Mouse (Mus musculus) spleen, adult 2 months (tissue): Measurements from ENCODE around the gene March5. TPM values are rescaled to one million over a fixed set of nuclear protein-coding genes. Genes with fewer than 3 reads are reported as not detected.
"Not testable (repeated sequence)": the region's sequence is repeated elsewhere in the genome, so short reads cannot be mapped to it uniquely, and the experiment has no call there.

Source experiments
- DNase-seq, 2 experiments: peaks; one replicate each; pipeline versions ENCODE4 v3.0.0 to v3.0.0-alpha.2; 2012 to 2021; ENCODE audit warnings: low spot score in 2 of 2, low read depth in 1 of 2
- H3K27ac ChIP-seq: fragments of 200-500 bp; 2 replicates; pipeline ENCODE4 v1.5.1; 2012; ENCODE audit warnings: low read length, inconsistent platforms; ENCODE audit not compliant: insufficient read depth
- H3K27me3 ChIP-seq: fragments of 200-500 bp; 2 replicates; pipeline ENCODE4 v1.6.1; 2012; ENCODE audit warnings: mild to moderate bottlenecking, moderate library complexity, low read length, inconsistent platforms; ENCODE audit not compliant: control insufficient read depth, insufficient read depth
- H3K36me3 ChIP-seq: fragments of 200-500 bp; 2 replicates; pipeline ENCODE4 v1.6.1; 2012; ENCODE audit warnings: mild to moderate bottlenecking, low read length, inconsistent platforms; ENCODE audit not compliant: control insufficient read depth, insufficient read depth
- H3K4me1 ChIP-seq: fragments of 200-500 bp; 2 replicates; pipeline ENCODE4 v1.6.1; 2011; ENCODE audit warnings: inconsistent platforms; ENCODE audit not compliant: control insufficient read depth, insufficient read depth, insufficient read length
- H3K4me3 ChIP-seq: fragments of 200-500 bp; 2 replicates; pipeline ENCODE4 v1.5.1; 2011; ENCODE audit warnings: mild to moderate bottlenecking, inconsistent platforms; ENCODE audit not compliant: insufficient read depth, insufficient read length; ENCODE audit errors: extremely low read depth
- CTCF ChIP-seq: fragments of 200-500 bp; IDR thresholded peaks from 2 replicates; pipeline ENCODE4 v1.5.1; 2011; ENCODE audit warnings: mild to moderate bottlenecking, inconsistent platforms; ENCODE audit not compliant: insufficient read depth, insufficient read length, insufficient replicate concordance; ENCODE audit errors: extremely low read depth
- POLR2A ChIP-seq: fragments of 200-500 bp; IDR thresholded peaks from 2 replicates; pipeline ENCODE4 v1.6.1; 2011; ENCODE audit warnings: low read depth, low read length, inconsistent platforms
- WGBS: fragments of 180-500 bp; shearing (Covaris S2); methylation state at CpG from one replicate; pipeline ENCODE4 v1.1.7; 2018; 5-methylcytosine and 5-hydroxymethylcytosine counted together
- polyA plus RNA-seq: library from polyadenylated mRNA; depleted of rRNA; stranded (reverse); fragments of >200 nt; gene quantifications from 2 replicates; pipeline ENCODE4 v1.2.3, GENCODE M21; 2012

The March5 gene
- polyA plus RNA-seq, 1 experiment = 21.2 TPM

- no peaks in the 10 kb centered on the region for H3K4me1 ChIP-seq
- H3K4me3 ChIP-seq = no peak overlapping the region
- peaks cover 9% of the 10 kb centered on the region for H3K36me3 ChIP-seq
- no peak overlapping the region for H3K27ac ChIP-seq
- TF ChIP-seq CTCF = no peak
- TF ChIP-seq POLR2A = no peak
- H3K27me3 ChIP-seq = no peaks in the 10 kb centered on the region
- no peak for DNase-seq
- WGBS = 78% methylated on average over 6 of the region's 6 CpGs
These were observed 18.0 kb downstream of the March5 start for GRCm38 (mm10) chr19:37225197-37225862.

- DNase-seq, H3K4me3 ChIP-seq, H3K36me3 ChIP-seq, H3K27ac ChIP-seq, H3K4me1 ChIP-seq, H3K27me3 ChIP-seq: not testable (repeated sequence)
- 78% methylated on average over 9 of the region's 9 CpGs for WGBS
These were observed 25.3 kb downstream of the March5 start for GRCm38 (mm10) chr19:37232598-37232997.

GRCm38 (mm10) chr19:37233561-37234539 lies 26.5 kb downstream of the March5 start:
- Histone ChIP-seq H3K27me3 (peaks cover 8% of the 10 kb centered on the region), H3K36me3 (no peaks in the 10 kb centered on the region), H3K27ac (no peak overlapping the region; the same call in 1 of the 2 replicates), H3K4me1 (0 out of 2 replicates have a peak, but pooled peaks cover 5% of the 10 kb centered on the region), H3K4me3 (peak overlapping the region; percentile 10; the same call in 1 of the 2 replicates)
- TF ChIP-seq CTCF (no peak), POLR2A (no peak)
- WGBS = 12% methylated on average over 63 of the region's 63 CpGs
- DNase-seq = no peak

- Histone ChIP-seq H3K4me3 (no peak overlapping the region), H3K27me3 (peaks cover 8% of the 10 kb centered on the region), H3K36me3 (no peaks in the 10 kb centered on the region), H3K27ac (no peak overlapping the region), H3K4me1 (0 out of 2 replicates have a peak, but pooled peaks cover 5% of the 10 kb centered on the region)
- TF ChIP-seq POLR2A = no peak
- TF ChIP-seq CTCF = no peak
- DNase-seq = no peak
- WGBS = 72% methylated on average over 8 of the region's 8 CpGs
These were observed 28.5 kb downstream of the March5 start for GRCm38 (mm10) chr19:37235818-37236217.

GRCm38 (mm10) chr19:37237306-37237705 lies 30.0 kb downstream of the March5 start:
- WGBS = 27% methylated on average over 5 of the region's 5 CpGs
- Histone ChIP-seq H3K36me3 (no peaks in the 10 kb centered on the region), H3K4me1 (0 out of 2 replicates have a peak, but pooled peaks cover 5% of the 10 kb centered on the region), H3K27me3 (peaks cover 8% of the 10 kb centered on the region), H3K27ac (no peak overlapping the region; the same call in 1 of the 2 replicates), H3K4me3 (no peak overlapping the region)
- no peak for DNase-seq
- TF ChIP-seq CTCF = no peak

- H3K4me1 ChIP-seq = 0 out of 2 replicates have a peak, but pooled peaks cover 5% of the 10 kb centered on the region
- no peak overlapping the region for H3K4me3 ChIP-seq
- no peaks in the 10 kb centered on the region for H3K36me3 ChIP-seq
- no peak for DNase-seq
- peaks cover 8% of the 10 kb centered on the region for H3K27me3 ChIP-seq
- peak overlapping the region; percentile 22; the same call in 1 of the 2 replicates for H3K27ac ChIP-seq
- TF ChIP-seq POLR2A = no peak
- no peak for TF ChIP-seq CTCF
- 9% methylated on average over 15 of the region's 15 CpGs for WGBS
These were observed 30.5 kb downstream of the March5 start for GRCm38 (mm10) chr19:37237712-37238437.
